Mouse (Mus musculus) CH12.LX (cell line): Measurements from ENCODE around the gene Adamtsl4. TPM values are rescaled to one million over a fixed set of nuclear protein-coding genes. Genes with fewer than 3 reads are reported as not detected.

Experiments used
- DNase-seq: peaks from one replicate; pipeline ENCODE4 v3.0.0-alpha.2; 2013; ENCODE audit errors: extremely low read depth
- H3K27ac ChIP-seq: 2 replicates; pipeline ENCODE4 v1.5.1; 2012; ENCODE audit warnings: low read depth, mild to moderate bottlenecking, control low read depth, moderate library complexity; ENCODE audit not compliant: insufficient read depth
- H3K27me3 ChIP-seq: replicated peaks from 2 replicates; pipeline ENCODE3; 2012; ENCODE audit warnings: inconsistent platforms
- H3K36me3 ChIP-seq, 2 experiments: replicated peaks in 1 of 2; 2 replicates each; pipeline versions ENCODE3 to v1.6.1; 2012; ENCODE audit warnings: inconsistent platforms in 1 of 2, low read length in 1 of 2, mild to moderate bottlenecking in 1 of 2, mixed read lengths in 1 of 2, moderate library complexity in 1 of 2; ENCODE audit not compliant: control insufficient read depth in 1 of 2, insufficient read depth in 1 of 2
- H3K4me1 ChIP-seq, 2 experiments: 2 replicates each; pipeline ENCODE4 v1.6.1; 2012; ENCODE audit warnings: inconsistent platforms in 1 of 2, moderate library complexity in 1 of 2; ENCODE audit not compliant: insufficient read depth in 2 of 2, control insufficient read depth in 1 of 2
- H3K4me2 ChIP-seq: 2 replicates; pipeline ENCODE4 v1.6.1; 2012; ENCODE audit warnings: low read depth, mild to moderate bottlenecking, control low read depth; ENCODE audit not compliant: poor library complexity, insufficient read depth, severe bottlenecking
- H3K4me3 ChIP-seq, 3 experiments: fragments of 150-350 bp in 1 of 3; sonication (generic) in 1 of 3; replicated peaks in 1 of 3; 2 replicates each; pipeline versions ENCODE3 to v1.5.1; 2011 to 2012; ENCODE audit warnings: low read depth in 2 of 3, low read length in 2 of 3, mild to moderate bottlenecking in 2 of 3, moderate library complexity in 2 of 3, control low read depth in 1 of 3, improper control_type of control experiment in 1 of 3, inconsistent platforms in 1 of 3, mixed read lengths in 1 of 3; ENCODE audit not compliant: poor library complexity in 1 of 3
- H3K79me2 ChIP-seq: replicated peaks from 2 replicates; pipeline ENCODE4 v1.6.1; 2012; ENCODE audit warnings: mild to moderate bottlenecking, moderate library complexity; ENCODE audit not compliant: control insufficient read depth, poor library complexity, insufficient read depth, severe bottlenecking; ENCODE audit errors: extremely low read depth
- H3K9ac ChIP-seq: 2 replicates; pipeline ENCODE4 v1.6.1; 2012; ENCODE audit warnings: low read depth, mild to moderate bottlenecking, control low read depth, moderate library complexity; ENCODE audit not compliant: insufficient read depth
- H3K9me3 ChIP-seq: replicated peaks from 2 replicates; pipeline ENCODE3; 2012; ENCODE audit warnings: low read length, inconsistent platforms, mixed read lengths
- CHD2 ChIP-seq: IDR thresholded peaks from 2 replicates; pipeline ENCODE4 v1.6.1; 2011; ENCODE audit warnings: low read length, improper control_type of control experiment
- CTCF ChIP-seq, 2 experiments: IDR thresholded peaks in 1 of 2; conservative IDR thresholded peaks in 1 of 2; 2 replicates each; pipeline ENCODE4 v1.5.1; 2011 to 2012; ENCODE audit warnings: low read depth in 2 of 2, low read length in 2 of 2, improper control_type of control experiment in 1 of 2, inconsistent platforms in 1 of 2, mild to moderate bottlenecking in 1 of 2, moderate library complexity in 1 of 2
- E2F4 ChIP-seq: IDR thresholded peaks from 2 replicates; pipeline ENCODE4 v1.6.1; 2011; ENCODE audit warnings: low read depth, low read length, improper control_type of control experiment; ENCODE audit not compliant: insufficient replicate concordance
- ELF1 ChIP-seq: IDR thresholded peaks from 2 replicates; pipeline ENCODE4 v1.6.1; 2014; ENCODE audit warnings: low read depth, mild to moderate bottlenecking, inconsistent platforms, low read length, improper control_type of control experiment
- EP300 ChIP-seq: IDR thresholded peaks from 2 replicates; pipeline ENCODE4 v1.6.1; 2011; ENCODE audit warnings: low read length, improper control_type of control experiment
- ETS1 ChIP-seq: conservative IDR thresholded peaks from 2 replicates; pipeline ENCODE4 v1.6.1; 2012; ENCODE audit warnings: low read depth, mild to moderate bottlenecking, inconsistent platforms, low read length, improper control_type of control experiment, moderate library complexity
- HCFC1 ChIP-seq: IDR thresholded peaks from 2 replicates; pipeline ENCODE4 v1.6.1; 2012; ENCODE audit warnings: low read depth, mild to moderate bottlenecking, inconsistent platforms, low read length, improper control_type of control experiment
- IRF4 ChIP-seq: IDR thresholded peaks from 2 replicates; pipeline ENCODE4 v1.6.1; 2014; ENCODE audit warnings: low read depth, mild to moderate bottlenecking, inconsistent platforms, low read length, improper control_type of control experiment
- JUND ChIP-seq: conservative IDR thresholded peaks from 2 replicates; pipeline ENCODE4 v1.6.1; 2011; ENCODE audit warnings: low read depth, low read length, improper control_type of control experiment
- KAT2A ChIP-seq: IDR thresholded peaks from 2 replicates; pipeline ENCODE4 v1.6.1; 2012; ENCODE audit warnings: low read length, improper control_type of control experiment, inconsistent platforms; ENCODE audit not compliant: insufficient replicate concordance
- MAFK ChIP-seq: IDR thresholded peaks from 2 replicates; pipeline ENCODE4 v1.6.1; 2011; ENCODE audit warnings: low read length, improper control_type of control experiment; ENCODE audit not compliant: insufficient replicate concordance
- MAX ChIP-seq: IDR thresholded peaks from 2 replicates; pipeline ENCODE4 v1.6.1; 2011; ENCODE audit warnings: low read length, improper control_type of control experiment
- MAZ ChIP-seq: IDR thresholded peaks from 2 replicates; pipeline ENCODE4 v1.6.1; 2012; ENCODE audit warnings: low read depth, mild to moderate bottlenecking, inconsistent platforms, low read length, improper control_type of control experiment, moderate library complexity
- MXI1 ChIP-seq: IDR thresholded peaks from 2 replicates; pipeline ENCODE4 v1.6.1; 2011; ENCODE audit warnings: mild to moderate bottlenecking, low read depth, low read length, improper control_type of control experiment
- MYC ChIP-seq: IDR thresholded peaks from 2 replicates; pipeline ENCODE4 v1.6.1; 2011; ENCODE audit warnings: low read depth, mild to moderate bottlenecking, improper control_type of control experiment, low read length
- NELFE ChIP-seq: IDR thresholded peaks from 2 replicates; pipeline ENCODE4 v1.6.1; 2011; ENCODE audit warnings: low read depth, low read length, improper control_type of control experiment
- NRF1 ChIP-seq: IDR thresholded peaks from 2 replicates; pipeline ENCODE4 v1.6.1; 2014; ENCODE audit warnings: low read depth, mild to moderate bottlenecking, inconsistent platforms, low read length, improper control_type of control experiment, moderate library complexity
- PAX5 ChIP-seq: IDR thresholded peaks from 2 replicates; pipeline ENCODE4 v1.6.1; 2012; ENCODE audit warnings: low read length, inconsistent platforms, mixed read lengths
- RAD21 ChIP-seq: IDR thresholded peaks from 2 replicates; pipeline ENCODE4 v1.6.1; 2011; ENCODE audit warnings: low read depth, mild to moderate bottlenecking, low read length, improper control_type of control experiment, moderate library complexity
- RCOR1 ChIP-seq: conservative IDR thresholded peaks from 2 replicates; pipeline ENCODE4 v1.6.1; 2012; ENCODE audit warnings: low read depth, mild to moderate bottlenecking, inconsistent platforms, low read length, improper control_type of control experiment
- SIN3A ChIP-seq: IDR thresholded peaks from 2 replicates; pipeline ENCODE4 v1.6.1; 2012; ENCODE audit warnings: low read length, improper control_type of control experiment, inconsistent platforms
- TBP ChIP-seq: conservative IDR thresholded peaks from 2 replicates; pipeline ENCODE4 v1.6.1; 2011; ENCODE audit warnings: low read depth, low read length, improper control_type of control experiment
- TCF12 ChIP-seq: IDR thresholded peaks from 2 replicates; pipeline ENCODE4 v1.6.1; 2014; ENCODE audit warnings: low read depth, mild to moderate bottlenecking, inconsistent platforms, low read length, improper control_type of control experiment
- UBTF ChIP-seq: IDR thresholded peaks from 2 replicates; pipeline ENCODE4 v1.6.1; 2012; ENCODE audit warnings: low read depth, mild to moderate bottlenecking, inconsistent platforms, low read length, improper control_type of control experiment, moderate library complexity
- USF1 ChIP-seq: IDR thresholded peaks from 2 replicates; pipeline ENCODE4 v1.6.1; 2014; ENCODE audit warnings: low read depth, mild to moderate bottlenecking, inconsistent platforms, low read length, improper control_type of control experiment
- USF2 ChIP-seq: conservative IDR thresholded peaks from 2 replicates; pipeline ENCODE4 v1.6.1; 2011; ENCODE audit warnings: low read depth, low read length, improper control_type of control experiment
- ZC3H11A ChIP-seq: IDR thresholded peaks from 2 replicates; pipeline ENCODE4 v1.6.1; 2012; ENCODE audit warnings: low read depth, mild to moderate bottlenecking, inconsistent platforms, low read length, improper control_type of control experiment
- ZKSCAN1 ChIP-seq: IDR thresholded peaks from 2 replicates; pipeline ENCODE4 v1.6.1; 2012; ENCODE audit warnings: low read depth, inconsistent platforms, low read length, improper control_type of control experiment, borderline replicate concordance
- ZMIZ1 ChIP-seq: IDR thresholded peaks from 2 replicates; pipeline ENCODE4 v1.6.1; 2012; ENCODE audit warnings: low read depth, mild to moderate bottlenecking, inconsistent platforms, low read length, improper control_type of control experiment
- ZNF384 ChIP-seq: IDR thresholded peaks from 2 replicates; pipeline ENCODE4 v1.6.1; 2012; ENCODE audit warnings: low read depth, low read length, improper control_type of control experiment, inconsistent platforms
- dilution Hi-C: fragments of 300-500 bp; cut with MboI; formaldehyde crosslinking; loops from 2 replicates; pipeline ENCODE4 v1.14.3; 2020; ENCODE audit warnings: low sequenced_read_pairs; ENCODE audit not compliant: extremely low pct_unique_long_range_greater_than_20kb, extremely low pct_ligation_motif_present
- in situ Hi-C: fragments of 300-500 bp; cut with MboI; formaldehyde crosslinking; loops from 3 replicates; pipeline ENCODE4 v1.14.3; 2019; ENCODE audit warnings: low sequenced_read_pairs, low pct_ligation_motif_present, low pct_unique_long_range_greater_than_20kb, mixed read lengths
- polyA plus RNA-seq: library from polyadenylated mRNA; unstranded; fragments of >175 nt; gene quantifications from 2 replicates; pipeline ENCODE4 v1.2.1, GENCODE M21; 2012; ENCODE audit warnings: low read depth; ENCODE audit not compliant: insufficient read length
- total RNA-seq, 2 experiments: library from RNA; depleted of rRNA; stranded (reverse); fragments of 300-350 nt in 1 of 2; fragments of >200 nt in 1 of 2; gene quantifications; 2 replicates each; pipeline ENCODE4 v1.2.3; 2012 to 2014

Adamtsl4 gene
- total and polyA plus RNA-seq, 3 experiments: 0.10 to 0.85 TPM; not detected in 1

DNA sequence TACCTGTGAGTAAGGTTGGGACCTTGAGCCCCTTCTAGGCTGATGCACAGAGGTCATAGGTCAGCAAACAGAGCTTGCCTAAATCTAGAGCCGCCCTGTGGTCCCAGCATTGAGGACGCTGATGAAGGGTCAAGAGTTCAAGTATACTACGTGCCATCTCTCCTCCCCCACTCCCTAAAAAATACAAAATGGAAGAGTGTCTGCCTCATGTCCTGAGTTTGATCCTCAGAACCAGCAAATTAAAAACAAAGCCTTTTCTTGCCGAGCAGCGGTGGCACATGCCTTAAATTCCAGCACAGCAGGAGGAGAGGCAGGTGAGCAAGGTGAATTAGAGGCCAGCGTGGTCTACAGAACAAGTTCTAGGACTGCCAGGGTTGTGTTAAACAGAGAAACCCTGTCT is 34.8 kb downstream of the Adamtsl4 start:
- Histone ChIP-seq H3K9ac (peak overlapping the region; percentile 47; the same call in 1 of the 2 replicates), H3K4me3 (no peak overlapping the region), H3K4me2 (peak overlapping the region; percentile 8), H3K27me3 (no peaks in the 10 kb centered on the region), H3K36me3 (no peaks in the 10 kb centered on the region), H3K9me3 (no peaks in the 10 kb centered on the region), H3K79me2 (no peaks in the 10 kb centered on the region), H3K4me1 (peaks cover 29 to 92% of the 10 kb centered on the region in 2 experiments)
- dilution Hi-C loops: no loop called here
- in situ Hi-C loops: loop anchor here (10.0 kb wide), 1 partner anchor 572 kb away; the partner anchor contains the start of genes Hist2h2ac and Hist2h2be
- DNase-seq: no peak
- TF ChIP-seq ZNF384 (no peak), MAZ (0 out of 2 replicates have a peak, but pooled peaks have one; percentile 3), CHD2 (peak; percentile 83)
- TF ChIP-seq, all 38 proteins: peak for 2
- peak overlapping the region; percentile 92 for H3K27ac ChIP-seq

DNA sequence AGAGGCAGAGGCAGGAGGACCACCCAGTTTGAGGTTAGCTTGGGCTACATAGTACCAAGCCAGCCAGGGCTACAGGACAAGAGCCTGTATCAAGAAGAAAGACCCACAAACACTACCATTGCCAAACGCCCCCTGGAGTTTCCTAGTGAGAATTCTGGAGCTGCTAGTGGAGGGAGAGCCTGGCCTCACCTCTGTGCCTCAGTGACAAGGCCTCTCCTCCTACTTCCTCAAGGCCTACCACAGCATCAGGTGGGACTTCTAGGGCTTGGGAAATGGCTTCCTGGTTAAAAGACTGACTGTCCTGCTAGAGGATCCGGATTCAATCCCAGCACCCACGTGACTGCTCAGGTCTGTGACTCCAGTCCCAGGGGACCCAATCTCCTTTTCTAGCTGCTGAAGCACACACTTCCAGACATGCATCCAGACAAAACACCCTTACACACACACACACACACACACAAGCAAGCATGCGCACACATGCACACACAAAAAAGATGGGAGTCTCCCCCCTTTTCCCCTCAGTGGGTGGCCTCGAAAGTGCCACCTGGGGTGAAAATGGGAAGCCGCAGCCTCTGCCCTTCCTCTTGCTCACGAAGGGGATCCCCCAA is 35.4 kb downstream of the Adamtsl4 start:
- peak; percentile 86 for DNase-seq
- Histone ChIP-seq H3K27me3 (no peaks in the 10 kb centered on the region), H3K9ac (peak overlapping the region; percentile 50), H3K79me2 (no peaks in the 10 kb centered on the region), H3K4me1 (peaks cover 29 to 87% of the 10 kb centered on the region in 2 experiments), H3K27ac (peak overlapping the region; percentile 96), H3K4me2 (peak overlapping the region; percentile 8), H3K9me3 (no peaks in the 10 kb centered on the region), H3K36me3 (no peaks in the 10 kb centered on the region), H3K4me3 (peak overlapping the region in 1 of 3 experiments; percentile 14)
- in situ Hi-C loops (loop anchor here (10.0 kb wide), 1 partner anchor 572 kb away; the partner anchor contains the start of genes Hist2h2ac and Hist2h2be), dilution Hi-C loops (no loop called here)
- no peak; the same call in 1 of the 2 replicates for TF ChIP-seq JUND
- no peak; the same call in 1 of the 2 replicates for TF ChIP-seq CHD2
- TF ChIP-seq MYC: peak; percentile 54; the same call in 1 of the 2 replicates
- no peak for TF ChIP-seq E2F4
- TF ChIP-seq USF1: peak; percentile 66
- peak; percentile 85 for TF ChIP-seq ETS1
- peak; percentile 71; the same call in 1 of the 2 replicates for TF ChIP-seq MAX
- peak; percentile 88 for TF ChIP-seq IRF4
- peak in 1 of 2 experiments; percentile 54; a peak in 2 of 4 replicates for TF ChIP-seq CTCF (conservative IDR thresholded peaks at IDR 0.05 in 1 of 2, IDR thresholded peaks at IDR 0.05 in 1 of 2; ENCODE audit: low read depth in 2 of 2, low read length in 2 of 2)
- peak; percentile 9; the same call in 1 of the 2 replicates for TF ChIP-seq NELFE
- peak; percentile 64 for TF ChIP-seq USF2
- TF ChIP-seq MAFK: no peak
- no peak for TF ChIP-seq PAX5
- 0 out of 2 replicates have a peak, but pooled peaks have one; percentile 53 for TF ChIP-seq KAT2A
- TF ChIP-seq TBP: no peak
- peak; percentile 51; the same call in 1 of the 2 replicates for TF ChIP-seq MAZ
- TF ChIP-seq HCFC1: peak; percentile 5; the same call in 1 of the 2 replicates
- TF ChIP-seq RAD21: no peak; the same call in 1 of the 2 replicates
- TF ChIP-seq SIN3A: 0 out of 2 replicates have a peak, but pooled peaks have one; percentile 57
- TF ChIP-seq NRF1: peak; percentile 71
- TF ChIP-seq TCF12: peak; percentile 98
- TF ChIP-seq MXI1: peak; percentile 51; the same call in 1 of the 2 replicates
- peak; percentile 47; the same call in 1 of the 2 replicates for TF ChIP-seq ELF1
- TF ChIP-seq ZMIZ1: no peak; the same call in 1 of the 2 replicates
- peak; percentile 90 for TF ChIP-seq EP300
- no peak for TF ChIP-seq ZKSCAN1
- no peak for TF ChIP-seq UBTF
- peak; percentile 64; the same call in 1 of the 2 replicates for TF ChIP-seq RCOR1
- TF ChIP-seq ZC3H11A: no peak
